Mouse (Mus musculus) stomach, embryonic 16.5 days (tissue): ENCODE measurements around the gene Ppil2. TPM values are rescaled to one million over a fixed set of nuclear protein-coding genes. Genes with fewer than 3 reads are reported as not detected.

Experiments
- ATAC-seq: fragments of 200-750 bp; cut with Nextera tagmentation; 2 replicates; pipeline ENCODE4 v1.8.0; 2017; ENCODE audit warnings: moderate number of reproducible peaks, moderate TSS enrichment; ENCODE audit not compliant: insufficient read depth, low FRiP score
- H3K27ac ChIP-seq: fragments of 300-500 bp; sonication (generic); 2 replicates; pipeline ENCODE4 v1.5.1; 2014; ENCODE audit warnings: low read length
- H3K27me3 ChIP-seq: fragments of 300-500 bp; sonication (generic); 2 replicates; pipeline ENCODE4 v1.6.1; 2014; ENCODE audit warnings: low read length, control low read depth, mixed read lengths; ENCODE audit not compliant: control insufficient read depth, insufficient read depth
- H3K36me3 ChIP-seq: fragments of 300-500 bp; sonication (generic); 2 replicates; pipeline ENCODE4 v1.6.1; 2014; ENCODE audit warnings: low read length; ENCODE audit not compliant: control insufficient read depth, insufficient read depth
- H3K4me1 ChIP-seq: fragments of 300-500 bp; sonication (generic); 2 replicates; pipeline ENCODE4 v1.6.1; 2014; ENCODE audit warnings: low read length, control low read depth, mixed read lengths; ENCODE audit not compliant: control insufficient read depth, insufficient read depth
- H3K4me2 ChIP-seq: fragments of 300-500 bp; sonication (generic); 2 replicates; pipeline ENCODE4 v1.6.1; 2014; ENCODE audit warnings: low read depth, low read length, mixed read lengths
- H3K4me3 ChIP-seq: fragments of 300-500 bp; sonication (generic); replicated peaks from 2 replicates; pipeline ENCODE4 v1.5.1; 2014; ENCODE audit warnings: mild to moderate bottlenecking, low read length
- H3K9ac ChIP-seq: fragments of 300-500 bp; sonication (generic); 2 replicates; pipeline ENCODE4 v1.6.1; 2014; ENCODE audit warnings: low read length
- H3K9me3 ChIP-seq: fragments of 300-500 bp; sonication (generic); replicated peaks from 2 replicates; pipeline ENCODE4 v1.6.1; 2016; ENCODE audit warnings: low read length, control low read depth; ENCODE audit not compliant: control insufficient read depth
- WGBS: fragments of 180-500 bp; shearing (Covaris S2); extraction: QIAGEN DNeasy Blood & Tissue Kit; methylation state at CpG from one replicate; pipeline ENCODE4 v1.1.7; 2014; 5-methylcytosine and 5-hydroxymethylcytosine counted together
- microRNA counts: library from miRNA; unstranded; fragments of <30 nt; microRNA quantifications from one replicate; lab custom pipeline; 2016
- microRNA-seq: library from miRNA; unstranded; fragments of <30 nt; microRNA quantifications from one replicate; pipeline ENCODE4, GENCODE M21; 2016
- polyA plus RNA-seq: library from polyadenylated mRNA; unstranded; fragments of >200 nt; fragmentation: Nextera tagmentation; extraction: Ambion mirVana; gene quantifications from 2 replicates; pipeline ENCODE4 v1.2.1, GENCODE M21; 2015

Ppil2 gene
- polyA plus RNA-seq, 1 experiment from 2014 or later, result 123 TPM

DNA sequence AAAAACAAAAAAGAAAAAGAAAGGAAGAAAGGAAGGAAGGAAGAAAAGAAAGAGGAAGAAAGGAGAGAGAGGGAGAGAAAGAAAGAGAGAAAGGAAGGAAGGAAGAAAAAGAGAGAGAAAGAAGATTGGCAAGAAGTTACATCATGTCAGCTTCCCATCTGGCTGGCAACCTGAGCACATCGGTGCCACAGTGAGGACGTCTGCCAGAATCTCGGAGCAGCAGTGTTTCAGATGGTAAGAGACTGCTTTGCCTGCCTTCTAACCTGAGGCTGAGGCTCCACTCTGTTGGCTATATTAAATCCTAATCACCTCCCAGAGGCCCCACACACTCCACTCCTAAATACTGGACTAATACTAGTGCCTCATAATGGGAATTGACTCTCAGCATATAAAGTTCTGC is 57.2 kb downstream of the Ppil2 start:
- Histone ChIP-seq H3K36me3 (0 out of 2 replicates have a peak, but pooled peaks cover 6% of the 10 kb centered on the region), H3K27ac (no peak overlapping the region), H3K4me1 (no peaks in the 10 kb centered on the region), H3K9ac (no peak overlapping the region), H3K4me2 (no peak overlapping the region), H3K4me3 (no peak overlapping the region), H3K27me3 (no peaks in the 10 kb centered on the region), H3K9me3 (no peaks in the 10 kb centered on the region)
- ATAC-seq, result no peak
- WGBS, result 83% methylated on average over 3 of the region's 3 CpGs

DNA sequence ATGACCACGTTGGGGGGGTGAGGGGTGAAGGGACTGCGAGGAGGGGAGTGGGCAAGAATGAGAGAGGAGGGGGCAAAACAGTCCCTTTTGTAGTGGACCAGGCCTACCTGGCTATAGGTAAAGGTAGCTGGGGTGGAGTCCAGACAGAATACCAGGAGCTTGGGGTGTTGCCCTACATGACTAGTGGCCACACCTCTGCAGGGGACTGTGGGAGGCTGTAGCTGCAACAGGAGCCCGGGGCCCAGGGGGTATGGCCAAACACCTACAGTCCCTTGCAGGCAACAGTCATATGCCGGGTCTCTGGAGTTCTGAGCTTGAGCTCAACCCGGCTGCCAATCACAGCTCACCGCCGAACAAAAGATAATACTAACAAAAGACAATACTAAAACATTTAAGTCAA is 59.0 kb downstream of the Ppil2 start:
- H3K9ac ChIP-seq, result no peak overlapping the region
- H3K27ac ChIP-seq, result no peak overlapping the region
- H3K4me3 ChIP-seq, result no peak overlapping the region
- H3K4me2 ChIP-seq, result no peak overlapping the region
- no peaks in the 10 kb centered on the region for H3K4me1 ChIP-seq
- H3K9me3 ChIP-seq, result no peaks in the 10 kb centered on the region
- peaks cover 16% of the 10 kb centered on the region; the same call in 1 of the 2 replicates for H3K36me3 ChIP-seq
- 68% methylated on average over 7 of the region's 7 CpGs for WGBS
- ATAC-seq, result no peak
- no peaks in the 10 kb centered on the region for H3K27me3 ChIP-seq

GRCm38 (mm10) chr16:17049886-17050285 is 61.2 kb downstream of the Ppil2 start:
- Histone ChIP-seq H3K4me3 (no peak overlapping the region), H3K27me3 (no peaks in the 10 kb centered on the region), H3K4me1 (no peaks in the 10 kb centered on the region), H3K4me2 (no peak overlapping the region), H3K36me3 (peaks cover 16% of the 10 kb centered on the region; the same call in 1 of the 2 replicates), H3K9ac (no peak overlapping the region), H3K27ac (no peak overlapping the region), H3K9me3 (no peaks in the 10 kb centered on the region)
- 88% methylated on average over 1 of the region's 1 CpGs for WGBS
- no peak for ATAC-seq

DNA sequence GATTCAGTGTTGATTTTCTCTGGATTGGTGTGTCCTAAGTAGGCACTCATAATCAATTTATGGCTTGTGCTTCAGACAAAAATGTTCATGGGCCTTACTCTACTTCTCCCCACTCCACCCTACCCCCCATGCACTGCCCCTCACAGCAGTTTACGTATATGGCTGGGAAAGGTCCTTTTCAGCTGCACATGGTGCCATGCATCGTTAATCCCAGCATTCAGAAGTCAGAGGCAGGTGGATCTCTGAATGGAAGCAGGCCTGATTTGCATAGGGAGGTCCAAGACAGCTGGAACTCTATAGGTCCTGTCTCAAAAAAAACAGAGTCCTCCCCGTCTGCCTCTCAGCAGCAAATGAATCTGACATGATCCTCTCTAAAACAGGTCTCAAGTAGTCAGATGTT is 65.8 kb downstream of the Ppil2 start:
- 79% methylated on average over 3 of the region's 3 CpGs for WGBS
- no peak overlapping the region for H3K4me2 ChIP-seq
- ATAC-seq, result no peak
- H3K27ac ChIP-seq, result no peak overlapping the region
- no peaks in the 10 kb centered on the region for H3K4me1 ChIP-seq
- H3K9ac ChIP-seq, result no peak overlapping the region
- H3K9me3 ChIP-seq, result no peaks in the 10 kb centered on the region
- H3K27me3 ChIP-seq, result no peaks in the 10 kb centered on the region
- peaks cover 28% of the 10 kb centered on the region; the same call in 1 of the 2 replicates for H3K36me3 ChIP-seq
- H3K4me3 ChIP-seq, result no peak overlapping the region

- H3K4me3 ChIP-seq, result no peak overlapping the region
- peaks cover 28% of the 10 kb centered on the region; the same call in 1 of the 2 replicates for H3K36me3 ChIP-seq
- no peaks in the 10 kb centered on the region for H3K9me3 ChIP-seq
- H3K27ac ChIP-seq, result no peak overlapping the region
- H3K4me2 ChIP-seq, result no peak overlapping the region
- 84% methylated on average over 3 of the region's 3 CpGs for WGBS
- no peaks in the 10 kb centered on the region for H3K27me3 ChIP-seq
- no peak for ATAC-seq
- no peak overlapping the region for H3K9ac ChIP-seq
- H3K4me1 ChIP-seq, result no peaks in the 10 kb centered on the region
These were observed 66.7 kb downstream of the Ppil2 start for GRCm38 (mm10) chr16:17044320-17044719.

GRCm38 (mm10) chr16:17041417-17041816 is 69.6 kb downstream of the Ppil2 start:
- H3K9ac ChIP-seq, result no peak overlapping the region
- H3K4me2 ChIP-seq, result no peak overlapping the region
- no peak for ATAC-seq

DNA sequence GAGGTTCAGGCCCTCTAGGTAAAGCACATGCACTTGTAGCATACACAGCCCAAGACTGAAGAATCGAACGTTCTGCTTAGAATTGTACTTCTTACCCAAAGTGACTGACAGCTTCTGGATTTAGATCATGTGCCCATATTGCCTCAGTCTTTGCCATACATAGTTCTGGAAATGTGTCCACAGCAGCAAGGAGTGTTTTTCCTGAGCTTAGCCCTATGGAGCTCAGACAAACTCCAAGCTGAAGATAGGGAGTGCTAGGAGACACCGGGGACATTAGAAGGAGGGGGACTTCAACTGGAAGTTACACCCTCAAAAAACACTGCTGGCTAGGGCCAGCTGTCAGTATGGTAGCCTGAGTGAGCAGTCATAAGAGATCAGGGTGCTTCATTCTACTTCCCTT is 70.3 kb downstream of the Ppil2 start:
- 93% methylated on average over 3 of the region's 3 CpGs for WGBS
- no peak overlapping the region for H3K27ac ChIP-seq
- no peaks in the 10 kb centered on the region for H3K9me3 ChIP-seq
- no peak overlapping the region for H3K4me3 ChIP-seq
- H3K9ac ChIP-seq, result no peak overlapping the region
- no peak for ATAC-seq
- peaks cover 22% of the 10 kb centered on the region for H3K36me3 ChIP-seq
- H3K27me3 ChIP-seq, result no peaks in the 10 kb centered on the region
- H3K4me1 ChIP-seq, result no peaks in the 10 kb centered on the region
- H3K4me2 ChIP-seq, result no peak overlapping the region

More at GRCm38 (mm10) chr16:17041417-17041816, 69.6 kb downstream of the Ppil2 start:
- 97% methylated on average over 1 of the region's 1 CpGs for WGBS
- no peak overlapping the region for H3K27ac ChIP-seq
- H3K4me3 ChIP-seq, result no peak overlapping the region
- no peaks in the 10 kb centered on the region for H3K9me3 ChIP-seq
- H3K4me1 ChIP-seq, result no peaks in the 10 kb centered on the region
- peaks cover 22% of the 10 kb centered on the region for H3K36me3 ChIP-seq
- H3K27me3 ChIP-seq, result no peaks in the 10 kb centered on the region

MicroRNA genes within 50 kb of the gene (microRNA counts, 519-probe panel; counts per million panel counts)
- microRNA mmu-miR-130b (lab: Ali Mortazavi, UCI) (3,579 counts per million, percentile 82 among the panel's probes with 10 or more counts), microRNA mmu-miR-301b (lab: Ali Mortazavi, UCI) (2,579 counts per million, percentile 55 among the panel's probes with 10 or more counts)

Small RNA genes within 50 kb of the gene (microRNA-seq; reads per million reads assigned to microRNA genes)
- 4,742 reads per million, percentile 91 among the genes with 10 or more reads in this experiment for gene Mir130b
- 54.8 reads per million, percentile 49 among the genes with 10 or more reads in this experiment for gene Mir301b

Other genes starting within 250 kb of the Ppil2 start
- gene Igll1, start 247.3 kb downstream of the Ppil2 start, polyA plus RNA-seq, result 1.0 and 2.3 TPM in 2 replicates
- gene Top3b, start 240.5 kb downstream of the Ppil2 start, polyA plus RNA-seq, result 51.4 and 53.8 TPM in 2 replicates
- gene Vpreb1, start 240.4 kb downstream of the Ppil2 start, polyA plus RNA-seq, result 2.7 and 3.8 TPM in 2 replicates
- gene Ppm1f, start 214.8 kb downstream of the Ppil2 start, polyA plus RNA-seq, result 21.8 and 23.1 TPM in 2 replicates
- 130 and 134 TPM in 2 replicates for gene Mapk1, start 127.9 kb downstream of the Ppil2 start, polyA plus RNA-seq
- 11.7 and 11.8 TPM in 2 replicates for gene Ypel1, start 41.6 kb downstream of the Ppil2 start, polyA plus RNA-seq
- 19.1 and 21.3 TPM in 2 replicates for gene 2610318N02Rik, start 13.9 kb upstream of the Ppil2 start, polyA plus RNA-seq
- gene Sdf2l1, start 21.1 kb upstream of the Ppil2 start, polyA plus RNA-seq, result 140 and 152 TPM in 2 replicates
- 15.9 and 20.2 TPM in 2 replicates for gene Ydjc, start 33.4 kb upstream of the Ppil2 start, polyA plus RNA-seq
- 1.6 TPM in 2 replicates for gene Ccdc116, start 36.0 kb upstream of the Ppil2 start, polyA plus RNA-seq
- 320 and 331 TPM in 2 replicates for gene Ube2l3, start 91.4 kb upstream of the Ppil2 start, polyA plus RNA-seq
- gene Rimbp3, start 97.3 kb upstream of the Ppil2 start, polyA plus RNA-seq, result 0.44 and 0.57 TPM in 2 replicates
- 4.5 and 4.9 TPM in 2 replicates for gene Hic2, start 122.3 kb upstream of the Ppil2 start, polyA plus RNA-seq
- gene Tmem191c, start 164.8 kb upstream of the Ppil2 start, polyA plus RNA-seq, result 13.4 and 16.3 TPM in 2 replicates
- gene Serpind1, start 220.1 kb upstream of the Ppil2 start, polyA plus RNA-seq, result 7.8 and 10.7 TPM in 2 replicates